Mouse (Mus musculus): ENCODE results near the gene Perm1.
A peak's percentile ranks its signal among the peaks of the same experiment; 100 is the strongest.

Perm1 gene

DNA sequence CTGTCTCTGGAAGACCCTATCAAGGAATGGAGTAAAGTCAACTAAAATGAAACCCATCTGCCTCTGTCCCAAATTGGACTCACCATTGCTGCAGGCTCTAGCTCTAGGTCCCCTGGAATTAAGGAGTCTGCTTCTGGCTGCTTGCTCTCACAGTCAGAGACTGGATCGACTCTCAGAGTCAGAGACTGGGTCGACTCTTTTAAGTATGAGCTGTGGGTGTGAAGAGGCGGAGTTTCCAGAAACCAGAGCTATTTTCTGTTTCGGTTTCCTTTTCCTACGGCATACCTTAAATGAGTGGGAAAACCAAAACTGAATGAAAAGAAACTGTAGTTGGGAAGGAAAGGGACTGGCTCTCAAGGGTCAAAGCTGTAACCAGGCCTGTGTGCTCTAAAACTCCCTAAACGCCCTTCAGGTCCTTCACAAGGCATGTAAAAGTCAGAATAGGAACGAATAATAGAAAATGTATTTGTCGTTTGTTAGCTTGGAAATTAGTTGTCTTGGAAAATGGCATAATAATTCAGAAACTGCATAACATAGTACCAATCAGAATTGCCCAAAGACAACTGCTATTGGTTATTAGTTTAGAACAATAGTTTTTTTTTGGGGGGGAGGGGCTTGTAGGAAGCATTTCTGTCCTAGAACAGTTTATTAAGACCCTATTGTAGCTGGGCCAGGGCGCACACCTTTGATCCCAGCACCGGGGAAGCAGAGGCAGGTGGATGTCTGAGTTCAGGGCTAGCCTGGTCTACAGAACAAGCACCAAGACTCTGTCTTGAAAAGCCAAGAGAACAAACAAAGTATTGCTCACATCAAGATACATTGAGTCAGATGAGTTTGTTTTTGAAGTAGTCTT lies 14.8 kb upstream of the Perm1 start, which contains the start of gene Isg15:
Gene Isg15 (minus strand): TSS at position 196 of the 853 bp plus-strand sequence.
- DNase-seq (ENCODE audit: low spot score) = no peak

DNA sequence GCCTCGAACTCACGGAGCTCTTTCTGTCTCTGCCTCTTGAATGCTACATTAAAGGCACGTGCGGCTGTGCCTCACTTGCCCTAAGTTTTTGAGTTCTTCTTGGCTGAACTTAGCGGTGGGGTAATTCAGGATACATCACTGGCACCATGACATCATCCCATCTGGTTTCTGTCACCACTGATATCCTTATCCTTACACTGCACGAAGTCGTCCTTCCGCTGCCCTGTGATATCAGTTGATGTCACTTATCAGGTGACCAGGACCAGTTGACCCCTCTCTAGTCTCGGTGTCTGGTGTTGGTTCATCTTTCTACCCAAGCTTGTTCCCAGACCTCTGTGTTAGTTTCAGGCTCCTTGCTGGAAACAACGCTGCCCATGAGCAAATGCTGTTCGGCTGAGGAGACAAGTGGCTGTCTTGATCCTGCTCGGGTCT lies 13.2 kb upstream of the Perm1 start:
- DNase-seq (ENCODE audit: low spot score) = no peak

DNA sequence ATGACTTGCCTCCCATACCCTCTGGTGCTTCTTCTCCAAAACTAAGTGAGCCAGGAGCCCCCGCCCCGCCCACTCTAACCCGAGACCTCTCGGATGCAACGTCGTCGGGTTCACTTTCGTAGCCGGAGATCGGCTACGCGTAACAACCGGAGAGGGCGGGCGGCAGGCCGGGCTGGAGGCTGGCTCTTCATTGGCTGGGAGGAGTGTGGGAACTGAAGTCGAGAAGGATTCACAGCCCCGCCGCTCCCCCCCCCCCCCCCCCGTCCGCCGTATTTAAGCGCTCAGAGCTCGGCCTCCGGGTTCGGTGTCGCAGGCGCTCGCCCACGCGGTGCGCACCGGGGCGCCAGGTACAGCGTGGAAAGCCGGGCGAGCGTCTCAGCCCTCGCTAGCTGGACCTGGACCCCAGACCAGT lies 12.7 kb upstream of the Perm1 start, which contains the start of gene AW011738:
Gene AW011738 (plus strand): TSS at position 304 of the 412 bp plus-strand sequence.
- peak; percentile 74 for DNase-seq (ENCODE audit: low spot score)

DNA sequence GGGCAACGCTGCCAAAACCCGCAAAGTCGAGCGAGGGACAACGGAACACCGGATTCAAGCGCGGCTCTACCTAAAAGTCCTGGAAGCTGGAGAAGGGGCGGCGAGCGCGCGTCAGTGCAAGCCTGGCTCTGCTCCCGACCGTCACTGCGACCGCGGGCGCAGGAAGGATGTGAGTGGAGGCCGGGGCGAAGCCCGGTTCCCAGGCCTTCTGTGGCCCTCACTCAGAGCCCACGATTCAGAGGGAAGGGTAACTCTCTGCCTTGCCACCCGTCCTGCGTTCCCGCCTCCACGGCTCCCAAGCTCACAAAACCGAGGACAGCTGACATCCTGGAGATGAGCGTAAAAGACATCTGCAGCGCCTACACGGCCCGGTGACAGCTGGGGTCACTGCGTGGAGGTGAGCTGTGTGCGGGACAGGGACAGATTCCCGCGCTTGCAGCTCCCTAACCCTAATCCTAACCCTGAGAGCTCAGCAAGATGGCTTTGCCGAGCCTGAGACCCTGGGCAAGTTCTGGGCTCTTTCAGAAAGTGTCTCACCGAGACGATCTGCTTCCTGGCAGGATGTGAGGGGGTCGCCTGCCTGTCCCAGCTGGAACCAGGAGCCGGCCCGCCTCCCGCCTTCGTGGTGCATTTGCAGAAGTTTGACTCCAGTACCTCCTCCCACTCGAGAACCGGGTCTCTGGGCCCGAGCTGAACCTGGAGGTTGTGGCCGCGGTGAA lies 12.1 kb upstream of the Perm1 start:
- peak; percentile 58 for DNase-seq (ENCODE audit: low spot score)

DNA sequence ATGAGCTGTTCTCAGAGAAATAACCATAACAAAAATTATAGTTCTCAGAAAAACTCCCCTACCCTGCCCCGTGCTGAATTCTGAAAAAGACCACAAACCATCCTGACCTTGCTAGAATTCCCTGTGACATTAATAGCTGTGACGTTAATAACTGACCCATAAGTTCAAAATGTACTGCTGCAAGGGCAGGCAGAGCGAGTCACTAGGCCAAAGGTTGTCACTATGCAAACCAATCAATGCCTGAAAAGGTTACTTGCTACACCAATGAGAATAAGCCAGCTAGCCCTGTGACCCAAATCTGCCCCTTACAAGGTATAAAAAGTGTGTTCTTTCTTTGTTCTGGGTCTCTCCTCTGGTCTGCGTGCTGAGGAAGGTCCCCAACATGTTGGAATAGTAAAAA lies 6.8 kb upstream of the Perm1 start:
- DNase-seq (ENCODE audit: low spot score) = no peak

DNA sequence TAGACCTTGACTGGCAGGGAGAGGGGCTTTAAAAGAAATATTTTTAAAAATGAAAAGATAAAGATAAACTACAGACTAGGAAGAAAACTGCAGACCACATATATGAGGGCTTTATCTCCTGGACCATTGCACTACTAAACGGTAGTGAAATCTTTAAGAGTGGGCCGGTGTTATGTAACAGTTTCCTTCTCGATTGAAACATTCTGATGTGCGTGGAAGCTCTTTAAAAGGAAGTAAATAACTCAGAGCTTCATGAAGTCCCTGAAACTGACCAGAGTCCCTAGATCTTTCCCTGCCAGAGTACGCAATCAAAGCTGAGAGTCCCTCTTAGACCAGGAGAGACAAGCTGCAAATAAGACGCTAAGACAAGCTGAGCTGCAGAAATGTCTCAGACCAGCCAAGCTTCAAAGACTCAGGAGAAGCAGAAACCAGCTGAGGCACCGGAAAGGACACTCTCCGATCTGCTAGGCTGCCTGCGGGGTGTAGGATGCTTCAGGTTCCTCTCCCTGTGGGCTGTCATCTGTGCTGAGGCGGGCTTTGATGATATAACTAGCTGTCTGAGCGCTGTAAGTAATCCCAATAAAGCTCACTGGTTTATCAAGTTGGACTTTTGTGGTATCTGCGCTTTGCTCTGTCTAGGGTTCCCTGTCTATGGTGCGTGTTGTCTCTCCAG lies 5.6 kb upstream of the Perm1 start:
- no peak for DNase-seq (ENCODE audit: low spot score)

DNA sequence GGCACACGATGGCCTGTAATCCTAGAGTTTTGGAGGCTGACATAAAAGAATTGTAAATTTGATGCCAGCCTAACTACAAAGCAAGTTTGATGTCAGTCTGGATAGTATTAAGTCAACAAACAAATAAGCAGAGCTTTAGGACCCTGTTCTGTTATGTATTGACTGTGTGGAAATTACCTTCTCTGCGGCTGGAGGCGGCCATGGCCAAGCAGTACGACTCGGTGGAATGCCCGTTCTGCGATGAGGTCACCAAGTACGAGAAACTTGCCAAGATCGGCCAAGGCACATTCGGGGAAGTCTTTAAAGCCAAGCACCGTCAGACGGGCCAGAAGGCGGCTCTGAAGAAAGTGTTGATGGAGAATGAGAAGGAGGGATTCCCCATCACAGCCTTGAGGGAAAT lies 2.5 kb upstream of the Perm1 start:
- DNase-seq (ENCODE audit: low spot score) = no peak

DNA sequence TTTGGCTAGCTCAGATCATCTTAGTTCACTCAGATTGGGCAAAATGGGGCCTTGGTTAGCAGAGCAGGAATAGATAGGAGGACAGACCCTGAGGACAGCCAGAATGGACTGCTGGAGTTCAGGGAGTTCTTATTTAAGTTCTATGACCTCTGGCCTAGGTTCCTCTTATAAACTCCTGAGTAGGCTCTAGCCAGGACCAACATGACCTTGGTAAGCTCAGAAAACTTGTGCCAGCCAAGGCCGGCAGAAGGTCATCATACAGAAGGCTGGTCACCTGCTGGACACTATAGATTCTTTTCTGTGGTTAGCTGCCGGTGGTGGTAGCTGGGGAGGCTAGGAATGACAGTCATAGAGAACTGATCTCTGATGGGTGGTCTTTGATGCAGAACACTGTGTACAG lies 528 bp downstream of the Perm1 start:
- DNase-seq (ENCODE audit: low spot score) = no peak

DNA sequence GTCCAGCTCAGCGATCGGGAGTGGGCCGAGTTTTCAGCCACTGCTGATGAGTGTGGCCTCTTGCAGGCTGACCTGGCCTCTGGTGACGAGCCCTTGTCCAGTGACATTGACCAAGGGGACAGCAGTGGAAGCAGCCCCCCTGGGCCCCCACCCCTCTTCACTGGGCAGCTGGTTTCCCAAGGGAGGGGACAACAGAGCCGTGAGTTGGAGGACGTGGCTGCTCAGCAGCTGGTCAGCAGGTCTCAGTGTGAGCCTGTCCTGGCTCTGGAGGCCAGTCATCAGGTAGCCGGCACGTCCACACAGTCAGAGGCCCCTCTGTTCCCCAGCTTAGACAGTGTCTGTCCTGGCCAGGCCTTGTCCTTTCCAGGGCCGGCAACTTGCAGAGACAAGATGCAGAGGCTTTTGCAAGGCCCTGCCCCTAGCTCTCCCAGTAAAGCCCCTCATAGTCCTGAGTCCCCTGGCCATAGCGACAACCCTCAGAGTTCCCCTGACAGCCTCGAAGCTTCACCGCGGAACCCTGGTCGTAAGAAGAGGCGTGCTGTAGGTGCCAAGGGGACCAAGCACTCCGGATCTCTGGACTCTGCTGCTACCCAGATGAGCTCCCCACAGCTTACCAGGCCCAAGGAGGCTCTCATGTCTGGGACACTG lies 1.5 kb downstream of the Perm1 start:
- DNase-seq (ENCODE audit: low spot score) = no peak

DNA sequence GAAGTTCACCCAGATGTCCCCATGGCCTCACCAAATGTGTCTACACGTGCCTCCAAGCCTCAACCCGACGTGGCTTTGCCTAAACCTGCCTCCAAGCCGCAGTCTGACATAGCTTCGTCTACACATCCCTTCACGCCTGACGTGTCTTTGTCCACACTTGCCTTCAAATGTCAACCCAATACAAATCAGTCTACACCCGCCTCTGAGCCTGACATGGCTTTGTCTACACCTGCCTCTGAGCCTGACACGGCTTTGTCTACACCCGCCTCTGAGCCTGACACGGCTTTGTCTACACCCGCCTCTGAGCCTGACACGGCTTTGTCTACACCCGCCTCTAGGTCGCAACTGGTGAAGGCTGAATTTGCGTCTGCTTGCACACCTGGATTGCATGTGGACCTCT lies 2.2 kb downstream of the Perm1 start:
- DNase-seq (ENCODE audit: low spot score) = no peak

DNA sequence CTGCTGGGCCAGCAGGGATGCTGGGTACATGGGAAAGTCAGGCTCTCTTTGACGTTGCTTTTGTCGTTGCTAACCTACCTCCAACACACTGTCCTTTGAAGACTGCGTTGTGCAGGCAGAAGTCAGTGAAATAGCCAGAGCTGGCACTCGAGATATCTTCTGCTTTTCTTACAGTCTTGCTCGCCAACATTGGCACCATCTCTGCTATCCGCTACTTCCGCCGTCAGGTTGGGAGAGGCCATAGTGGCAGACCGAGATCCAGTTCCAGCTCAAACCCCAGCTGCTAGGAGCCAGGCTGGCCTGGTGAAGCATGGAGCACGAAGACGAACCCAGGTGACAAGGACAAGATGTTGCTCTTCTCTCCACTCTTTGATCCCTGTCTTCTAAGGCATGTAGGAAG lies 4.3 kb downstream of the Perm1 start:
- no peak for DNase-seq (ENCODE audit: low spot score)

DNA sequence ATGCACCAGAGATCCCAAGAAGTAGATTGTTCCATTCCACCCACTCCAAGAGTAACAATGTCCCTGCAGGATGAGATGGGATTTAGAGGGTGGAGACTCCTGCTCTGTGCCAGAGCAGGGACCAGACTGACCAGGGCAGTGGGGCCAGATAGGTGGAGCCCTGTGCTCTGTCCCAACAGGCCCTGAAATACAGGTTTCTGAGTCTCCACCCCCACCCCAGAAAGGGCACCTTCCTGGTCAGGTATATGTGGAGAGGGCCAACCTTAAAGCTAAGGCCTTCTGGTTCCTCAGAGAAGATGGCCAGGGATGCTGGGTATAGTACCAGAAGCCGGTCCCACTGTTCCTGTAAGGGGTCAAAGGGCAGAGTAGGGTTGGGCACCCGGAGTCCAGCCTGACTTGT lies 8.6 kb downstream of the Perm1 start:
- no peak for DNase-seq (ENCODE audit: low spot score)

DNA sequence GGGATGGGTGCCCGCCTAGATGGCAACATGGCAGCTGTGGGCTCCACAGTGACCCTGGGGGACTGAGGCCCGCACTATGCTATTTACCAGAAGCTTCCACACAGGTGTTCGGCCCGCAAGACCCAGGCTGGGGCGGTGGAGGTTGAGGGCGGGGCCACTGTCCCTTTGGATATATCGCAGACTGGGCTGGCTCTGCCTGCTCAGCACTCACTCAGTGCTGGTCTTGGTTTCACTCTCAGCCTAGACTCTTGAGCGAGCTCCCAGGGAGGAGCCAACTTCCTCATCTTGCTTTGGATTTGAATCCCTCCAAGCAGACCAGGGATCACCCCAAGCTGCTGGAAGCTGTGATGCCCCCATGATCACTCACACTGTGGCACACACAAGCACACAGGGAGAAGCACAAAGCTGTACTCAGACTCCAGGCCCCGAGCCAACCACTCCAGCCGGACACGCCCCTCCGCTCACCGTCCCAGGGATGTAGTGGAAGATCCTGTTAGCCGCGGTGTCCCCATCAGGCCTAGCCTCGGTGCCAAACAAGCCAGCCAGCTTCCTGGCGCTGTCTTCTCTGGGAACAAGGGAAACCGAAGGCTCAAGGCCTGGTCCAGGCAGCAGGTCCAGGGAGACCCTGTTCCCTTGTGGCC lies 12.2 kb downstream of the Perm1 start:
- no peak for DNase-seq (ENCODE audit: low spot score)

DNA sequence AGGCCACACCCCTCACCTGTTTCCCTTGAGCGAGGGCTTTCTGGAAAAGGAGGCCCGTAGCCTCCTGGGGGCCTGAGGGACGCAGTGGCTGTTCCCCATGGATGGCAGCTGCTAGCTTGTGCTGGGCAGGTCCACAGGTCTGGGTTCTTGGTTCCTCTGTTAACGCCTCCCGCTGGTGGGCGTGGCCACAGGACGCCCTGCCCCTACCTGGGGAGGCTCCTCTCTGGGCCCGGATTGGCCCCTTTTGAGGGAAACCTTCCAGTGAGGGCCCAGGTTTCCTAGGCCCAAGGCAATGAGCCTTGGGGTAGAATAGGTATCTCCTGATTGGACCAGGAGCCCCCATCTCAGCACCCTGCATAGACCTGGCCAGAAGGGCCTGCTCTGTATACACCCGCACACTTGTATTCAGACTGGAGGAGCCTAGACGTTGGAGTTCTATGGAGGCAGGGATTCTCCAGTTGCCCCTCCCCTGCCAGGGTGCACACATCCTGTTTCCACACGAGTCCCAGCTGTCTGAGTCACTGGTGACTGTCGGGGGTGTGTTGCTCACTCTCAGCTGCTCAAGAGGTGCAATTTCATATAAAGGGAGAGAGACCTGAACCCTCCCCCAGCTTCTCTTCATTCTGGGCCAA lies 12.8 kb downstream of the Perm1 start:
- DNase-seq (ENCODE audit: low spot score) = no peak

DNA sequence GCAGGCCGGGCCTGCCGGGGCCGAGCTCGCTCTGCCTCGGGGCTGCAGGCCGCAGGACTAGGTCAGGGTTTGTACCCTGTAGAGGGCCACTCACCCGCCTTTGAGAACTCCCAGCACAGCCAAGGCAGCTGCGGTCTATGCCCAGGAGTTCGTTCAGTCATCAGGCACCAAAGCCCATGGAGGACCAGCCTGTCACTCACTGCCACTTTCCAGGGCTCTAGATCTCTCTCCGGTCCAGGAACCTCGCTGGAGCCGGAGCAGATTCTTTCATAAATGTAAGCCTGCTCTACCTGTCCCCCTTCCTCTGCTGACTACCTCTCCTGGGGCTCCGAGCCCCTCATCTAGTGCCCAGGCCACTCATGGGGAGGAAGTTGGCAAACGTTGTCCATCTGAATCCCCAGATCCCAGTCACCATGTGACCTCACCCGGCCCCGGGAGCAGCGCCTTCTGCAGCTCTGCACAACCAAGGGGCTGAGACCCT lies 18.4 kb downstream of the Perm1 start:
- DNase-seq (ENCODE audit: low spot score) = peak; percentile 54

DNA sequence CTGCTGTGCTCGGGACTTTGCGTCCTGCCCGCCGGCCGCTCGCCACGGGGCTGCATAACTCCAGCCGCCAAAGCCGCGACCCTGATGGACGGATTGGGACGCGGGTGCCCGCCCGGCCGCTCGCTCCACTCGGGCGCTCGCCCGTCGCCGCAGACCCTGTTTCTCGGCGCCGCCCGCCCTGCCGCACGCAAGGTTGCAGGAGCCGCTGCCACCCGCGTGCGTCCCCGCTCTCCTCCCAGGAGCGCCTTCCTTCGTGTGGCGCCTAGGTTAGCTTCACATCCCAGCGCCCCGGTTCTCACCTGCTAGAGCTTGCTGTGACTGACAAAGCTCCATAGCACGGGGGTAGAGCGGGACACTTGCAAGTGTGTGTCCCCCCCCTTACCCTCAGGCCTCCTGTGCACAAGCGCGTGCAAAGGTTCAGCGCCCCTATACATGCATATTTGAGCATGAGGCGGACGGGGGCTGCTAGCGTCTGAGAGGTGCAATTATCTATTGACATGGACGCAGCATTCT lies 19.1 kb downstream of the Perm1 start, which contains the start of gene Plekhn1:
Gene Plekhn1 (minus strand): TSS at position 157 of the 513 bp plus-strand sequence.
- DNase-seq (ENCODE audit: low spot score) = peak; percentile 79

DNA sequence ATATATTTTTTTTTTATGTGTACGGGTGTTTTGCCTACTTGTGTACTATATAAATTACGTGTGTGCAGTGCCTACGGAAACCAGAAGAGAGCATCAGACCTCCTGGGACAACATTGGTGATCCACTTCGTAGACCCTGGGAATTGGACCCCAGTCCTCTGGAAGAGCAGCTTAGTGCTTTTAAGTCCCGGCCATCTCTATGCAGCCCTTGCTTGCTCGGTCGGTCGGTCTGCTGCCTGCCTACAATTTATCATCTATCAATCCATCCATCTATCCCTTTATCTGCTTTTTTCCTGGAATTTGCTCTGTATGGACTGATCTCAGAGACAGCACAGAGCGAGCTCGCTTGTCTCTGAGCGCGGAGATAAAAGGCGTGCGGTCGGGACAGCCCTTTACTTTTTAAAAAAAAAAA lies 19.7 kb downstream of the Perm1 start:
- peak; percentile 74 for DNase-seq (ENCODE audit: low spot score)

DNA sequence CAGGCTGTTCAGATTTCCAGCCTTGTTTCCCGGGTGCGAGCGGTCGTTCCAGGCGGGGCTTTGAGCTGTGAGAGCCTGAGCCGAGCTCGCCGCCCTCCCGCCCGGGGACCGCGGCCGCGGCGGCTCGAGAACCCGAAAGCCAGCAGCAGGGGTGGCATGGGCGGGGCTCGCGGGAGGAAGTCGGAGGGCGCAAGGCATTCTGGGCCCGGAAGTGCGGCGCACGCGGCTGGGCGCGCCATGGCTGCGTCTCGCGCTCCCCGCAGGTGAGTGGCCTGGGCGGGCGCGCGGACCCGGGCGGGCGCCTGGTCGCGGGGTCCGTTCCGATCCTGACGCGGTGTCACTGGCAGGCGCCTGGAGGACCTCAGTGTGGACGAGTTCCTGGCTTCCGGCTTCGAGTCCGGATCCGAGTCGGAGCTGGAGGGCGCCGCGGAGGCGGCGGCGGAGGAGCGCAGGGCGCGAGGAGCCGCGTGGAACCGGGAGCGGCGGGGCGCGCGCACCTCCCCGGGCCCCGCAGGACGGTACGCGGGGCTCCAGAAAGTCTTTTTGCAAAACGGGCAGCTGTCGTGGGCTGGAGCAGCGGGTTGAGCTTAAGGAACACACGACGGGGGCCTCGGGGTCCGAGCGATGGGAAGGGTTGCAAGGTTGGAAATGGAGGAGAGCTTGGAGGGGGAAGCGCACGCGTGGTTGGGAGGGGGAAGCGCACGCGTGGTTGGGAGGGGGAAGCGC lies 20.3 kb downstream of the Perm1 start, which contains the start of gene Noc2l:
Gene Noc2l (plus strand): TSS at position 203 of the 726 bp plus-strand sequence.
- peak; percentile 90 for DNase-seq (ENCODE audit: low spot score)

DNA sequence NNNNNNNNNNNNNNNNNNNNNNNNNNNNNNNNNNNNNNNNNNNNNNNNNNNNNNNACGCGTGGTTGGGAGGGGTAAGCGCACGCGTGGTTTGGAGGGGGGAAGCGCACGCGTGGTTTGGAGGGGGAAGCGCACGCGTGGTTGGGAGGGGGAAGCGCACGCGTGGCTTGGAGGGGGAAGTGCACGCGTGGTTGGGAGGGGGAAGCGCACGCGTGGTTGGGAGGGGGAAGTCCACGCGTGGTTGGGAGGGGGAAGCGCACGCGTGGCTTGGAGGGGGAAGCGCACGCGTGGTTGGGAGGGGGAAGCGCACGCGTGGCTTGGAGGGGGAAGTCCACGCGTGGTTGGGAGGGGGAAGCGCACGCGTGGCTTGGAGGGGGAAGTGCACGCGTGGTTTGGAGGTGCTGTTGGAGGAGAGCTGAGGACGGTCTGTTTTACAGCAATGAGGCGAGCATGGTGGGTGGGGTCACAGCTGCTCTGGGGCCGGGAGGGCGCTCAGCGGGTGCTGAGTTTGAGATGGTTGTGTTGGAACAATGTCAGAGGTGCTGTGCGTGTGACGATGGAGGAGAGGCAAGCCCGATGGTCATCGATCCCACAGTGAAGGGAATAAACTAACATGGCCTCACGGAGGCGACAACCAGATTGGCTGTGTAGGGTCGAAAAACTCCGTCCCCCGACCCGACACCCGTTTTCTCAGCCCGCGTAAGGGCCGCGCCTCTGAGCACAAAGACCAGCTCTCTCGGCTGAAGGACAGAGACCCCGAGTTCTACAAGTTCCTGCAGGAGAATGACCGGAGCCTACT lies 21.2 kb downstream of the Perm1 start:
- DNase-seq (ENCODE audit: low spot score) = no peak
